Mouse (Mus musculus) embryo, embryonic 10 days (tissue): ENCODE results near the gene Olfr1255.

Experiments used
- DNase-seq: peaks from one replicate; pipeline ENCODE4 v3.0.0-alpha.2; 2015; ENCODE audit warnings: low spot score

Olfr1255 gene

DNA sequence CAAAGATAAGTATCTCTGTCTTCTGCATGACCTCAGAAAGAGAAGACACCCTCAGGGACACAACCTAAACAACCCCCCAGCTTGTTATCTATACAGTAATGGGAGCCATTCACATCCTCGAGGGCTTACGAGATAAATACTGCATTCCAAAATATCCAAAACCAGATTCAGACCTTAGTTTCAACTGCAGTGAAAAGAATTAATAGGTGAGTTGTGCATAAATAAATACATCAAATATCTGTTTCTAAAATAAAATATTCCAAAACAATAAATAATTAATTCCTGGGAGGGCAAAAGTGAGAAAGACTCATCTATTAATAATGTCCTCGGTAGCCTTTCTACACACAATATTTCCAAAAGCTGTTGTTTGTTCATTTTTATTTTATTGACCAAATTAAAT is at the start of gene Olfr1255:
Gene Olfr1255 (plus strand): TSS at position 301 of the 400 bp plus-strand sequence.
- DNase-seq = no peak

DNA sequence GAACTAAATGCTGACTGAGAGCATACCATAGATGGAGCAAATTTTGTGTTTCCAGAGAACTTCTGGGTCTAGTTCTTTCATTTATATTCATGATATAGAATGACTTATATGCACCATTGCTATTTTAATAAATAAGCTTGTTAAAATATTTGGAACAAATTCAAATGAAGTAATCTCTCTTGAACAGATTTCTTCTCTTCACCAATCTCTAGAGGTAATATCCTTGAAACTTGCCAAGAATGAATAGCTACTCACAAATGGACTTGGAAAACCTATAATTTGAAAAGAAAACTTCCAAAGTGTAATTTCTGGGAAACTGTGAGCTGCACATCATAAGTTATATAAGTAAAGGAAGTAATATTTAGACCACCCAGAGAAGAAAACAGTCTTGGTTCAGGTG is 18.3 kb upstream of the Olfr1255 start, which contains the start of gene Olfr1254:
Gene Olfr1254 (minus strand): TSS at position 101 of the 400 bp plus-strand sequence.
- no peak for DNase-seq

DNA sequence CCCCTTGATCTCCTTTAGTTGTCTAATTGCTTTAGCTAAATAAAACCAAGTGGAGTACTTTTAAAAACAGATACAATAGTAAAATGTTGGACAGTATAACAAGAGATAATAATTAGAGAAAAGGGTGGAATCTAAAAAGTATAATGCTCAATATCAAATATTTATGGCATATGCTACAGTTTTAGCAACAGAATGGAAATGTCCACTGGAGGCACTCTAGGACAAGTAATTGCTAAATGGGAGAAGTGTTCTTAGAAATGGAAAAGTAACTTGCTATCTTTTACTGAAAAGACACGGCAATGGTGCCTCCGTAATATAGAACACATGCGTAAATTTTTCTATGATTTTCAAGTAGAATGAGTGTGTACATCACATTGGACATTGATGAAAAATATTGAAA is 12.3 kb upstream of the Olfr1255 start:
- no peak for DNase-seq

DNA sequence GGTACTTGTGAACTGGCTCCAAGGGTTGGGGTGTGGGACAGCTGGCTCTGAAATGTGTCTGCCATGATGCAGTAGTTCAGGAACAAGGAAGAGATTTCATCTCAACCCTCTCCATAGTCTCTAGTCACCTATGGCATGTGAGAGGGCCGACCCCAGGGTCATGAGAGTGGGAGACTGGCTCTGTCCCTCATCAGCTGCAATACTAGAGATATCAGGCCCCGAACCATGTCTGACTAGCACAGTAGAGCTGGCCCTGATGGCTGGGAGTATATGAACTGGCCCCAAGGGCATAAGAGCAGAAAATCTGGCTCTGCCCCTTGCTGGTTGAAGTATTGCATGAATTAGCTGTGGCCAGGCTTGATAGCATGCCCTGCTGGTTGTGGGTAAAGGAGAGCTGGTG is 1.1 kb upstream of the Olfr1255 start:
- DNase-seq = no peak

DNA sequence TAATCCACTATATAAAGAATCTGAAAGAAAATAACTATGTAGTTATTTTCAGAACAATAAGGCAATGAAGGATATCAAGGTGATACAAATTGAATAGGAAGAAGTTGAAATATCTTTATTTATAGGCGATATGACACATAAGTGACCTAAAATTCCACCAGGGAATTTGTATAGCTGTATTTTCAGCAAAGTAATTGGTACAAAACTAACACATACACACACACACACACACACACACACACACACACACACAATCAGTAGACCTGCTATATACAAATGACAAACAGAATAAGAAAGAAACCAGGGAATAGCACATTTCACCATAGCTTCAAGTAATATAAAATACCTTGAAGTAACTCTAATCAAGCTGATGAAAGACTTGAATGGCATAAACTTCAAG is 8.4 kb downstream of the Olfr1255 start:
- no peak for DNase-seq

DNA sequence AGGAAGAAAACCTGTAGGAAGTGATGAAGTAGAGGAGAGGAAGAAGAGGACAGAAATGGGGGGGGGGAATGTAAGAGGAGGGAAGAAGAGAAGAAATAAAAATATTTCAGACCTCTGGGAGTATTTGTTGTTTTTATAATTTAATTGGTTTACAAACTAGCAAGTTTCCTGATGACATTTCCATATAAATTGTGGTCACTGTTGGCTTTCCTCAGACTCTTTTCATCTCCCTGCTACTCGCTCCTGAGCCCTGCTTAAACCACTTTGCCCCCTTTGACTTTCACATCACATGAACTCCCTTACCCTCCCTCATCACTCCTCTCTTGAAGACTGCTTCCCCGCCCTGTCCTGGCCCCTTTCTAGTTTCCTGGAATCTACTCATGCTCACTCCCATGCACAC is 29.6 kb downstream of the Olfr1255 start, which contains the start of gene Olfr1256:
Gene Olfr1256 (minus strand): TSS at position 101 of the 400 bp plus-strand sequence.
- DNase-seq = no peak

DNA sequence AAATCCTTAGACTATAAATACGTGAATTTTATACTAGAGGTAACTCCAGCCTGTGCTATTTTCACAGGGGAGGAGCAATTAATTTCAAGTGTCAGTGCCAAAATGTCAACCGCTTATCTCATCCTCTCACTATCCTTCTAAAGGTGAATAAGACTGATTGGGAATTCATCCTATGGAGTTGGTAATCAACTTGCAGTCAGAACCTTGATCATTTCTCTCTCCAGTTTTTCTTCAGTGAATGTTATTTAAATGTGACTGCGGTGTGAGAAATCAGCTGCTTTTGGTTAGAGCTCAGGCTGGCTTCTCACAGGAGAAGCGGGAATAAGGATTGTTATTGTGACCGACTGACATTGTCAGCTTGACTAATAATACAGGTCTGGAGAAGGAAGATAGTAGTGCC is 36.3 kb downstream of the Olfr1255 start, which contains the start of gene Olfr48:
Gene Olfr48 (minus strand): TSS at position 101 of the 400 bp plus-strand sequence.
- DNase-seq = no peak

DNA sequence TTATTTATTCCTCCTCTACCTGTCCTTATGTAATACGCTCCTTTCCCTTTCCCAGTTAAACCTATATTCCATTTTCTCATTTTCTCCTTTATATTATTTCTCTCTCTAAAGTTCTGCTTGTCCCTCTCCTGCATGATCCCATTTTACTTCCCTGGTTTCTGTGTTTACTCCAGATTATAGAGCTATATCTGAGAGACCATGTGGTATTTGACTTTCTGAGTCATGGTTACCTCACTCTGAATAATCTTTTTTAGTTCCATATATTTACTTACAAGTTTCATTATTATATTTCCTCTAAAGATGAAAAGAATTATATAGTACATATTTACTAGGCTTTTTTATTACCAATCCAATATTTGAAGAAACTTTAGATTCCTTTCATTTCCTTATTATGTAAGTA is 37.4 kb downstream of the Olfr1255 start:
- DNase-seq = no peak
